Mouse (Mus musculus): ENCODE measurements around the gene Neil3. TPM values are rescaled to one million over a fixed set of nuclear protein-coding genes. Genes with fewer than 3 reads are reported as not detected.

The Neil3 gene
- under 1 TPM; 0.24 to 0.85 TPM for total RNA-seq (2021)
- long read RNA-seq, experiment 1, partial matches to known transcripts = 0 of 1 reads
- long read RNA-seq, experiment 1, other reads (novel, unspliced or antisense) = 0 of 1 reads
- long read RNA-seq, experiment 2, partial matches to known transcripts = 0 of 1 reads
- long read RNA-seq, experiment 2, other reads (novel, unspliced or antisense) = 0 of 1 reads

DNA sequence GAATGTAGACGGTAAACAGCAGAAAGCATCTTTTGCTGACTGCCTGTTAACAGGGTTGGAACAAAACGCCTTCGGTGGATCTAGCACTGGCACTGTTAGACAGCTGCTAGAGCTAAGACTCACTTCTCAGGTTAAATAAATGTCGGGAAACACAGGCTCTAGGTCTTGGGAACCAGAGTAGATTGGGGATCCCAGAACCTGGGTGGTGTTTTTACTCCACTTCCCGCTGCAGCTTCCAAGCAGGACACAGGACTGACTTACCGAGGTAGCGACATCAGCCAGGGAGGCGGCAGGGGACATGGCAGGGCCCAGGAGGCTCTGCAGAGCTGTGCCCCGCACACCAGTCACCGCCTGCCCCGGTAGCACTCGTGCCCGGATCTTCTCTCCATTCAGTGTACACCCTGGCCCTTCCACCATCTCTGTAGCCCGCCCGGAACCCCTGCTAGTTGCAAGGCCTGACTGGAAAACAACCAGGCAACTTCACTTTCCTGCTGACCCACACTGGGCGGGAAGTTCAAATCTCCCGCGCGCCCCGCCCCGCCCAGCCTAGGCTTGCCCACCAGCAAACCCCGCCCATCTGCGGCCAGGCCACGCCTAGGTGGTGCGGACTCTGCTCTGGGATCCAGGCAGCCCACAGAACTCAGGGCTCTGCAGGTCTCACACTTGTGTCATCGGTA, at the start of gene Neil3:
Neil3 (minus strand) TSS at position 571 of the 677 bp plus-strand sequence.
- intact Hi-C loops (cut with DNase I) = no loop called here
- DNase-seq (ENCODE audit: low spot score in 2 of 2) = peak; percentile 15 to 31

GRCm38 (mm10) chr8:53680846-53681245, 42.0 kb upstream of the Neil3 start:
- intact Hi-C loops (cut with DNase I) = loop anchor here (10.0 kb wide), 1 partner anchor 814 kb away; no protein-coding TSS in a partner anchor

DNA sequence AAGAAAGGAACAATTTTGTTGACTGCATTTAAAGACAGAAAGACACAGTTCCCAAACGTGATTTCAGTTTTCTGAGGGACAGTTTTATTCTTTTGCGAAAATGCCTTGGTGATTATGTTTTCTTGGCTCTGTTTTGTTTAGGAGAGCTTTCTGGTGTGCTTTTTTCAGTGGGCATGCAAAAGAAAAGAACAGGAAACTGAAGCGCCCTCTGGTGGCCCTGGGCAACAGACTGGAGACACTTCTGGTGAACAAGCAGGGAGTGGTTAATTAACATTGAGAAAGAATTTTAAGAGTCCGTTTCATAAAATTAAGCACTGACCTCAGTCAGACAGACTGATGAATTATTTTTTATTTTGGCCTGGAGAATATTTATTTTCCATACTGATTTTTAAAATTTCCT, 25.1 kb upstream of the Neil3 start:
- intact Hi-C loops (cut with DNase I) = no loop called here
- DNase-seq (ENCODE audit: low spot score in 2 of 2) = peak; percentile 53 to 72

More at GRCm38 (mm10) chr8:53680846-53681245, 42.0 kb upstream of the Neil3 start:
- DNase-seq (ENCODE audit: low spot score in 2 of 2) = peak; percentile 69 to 80

- DNase-seq (ENCODE audit: low spot score in 2 of 2) = no peak
- intact Hi-C loops (cut with DNase I) = no loop called here
Observed at GRCm38 (mm10) chr8:53661436-53661835, 22.6 kb upstream of the Neil3 start.

DNA sequence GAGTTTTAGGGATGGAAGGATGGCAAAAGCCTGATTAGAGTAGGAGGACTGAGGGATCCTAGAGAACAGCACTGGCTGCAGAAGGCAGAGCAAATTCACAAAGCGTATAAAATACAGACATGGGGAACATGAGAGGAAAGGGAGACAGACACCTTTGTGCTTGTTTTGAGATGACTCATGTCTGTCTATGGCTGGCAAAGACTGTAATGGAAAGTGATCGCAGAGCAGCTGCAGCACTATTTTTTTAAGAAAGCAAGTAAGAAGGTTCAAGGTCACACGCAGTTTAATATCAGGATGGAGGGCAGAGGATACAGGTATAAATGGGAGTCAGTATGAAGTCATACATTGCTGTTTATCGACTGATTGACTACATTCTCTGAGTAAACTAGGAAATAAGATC, 8.2 kb downstream of the Neil3 start:
- no peak for DNase-seq (ENCODE audit: low spot score in 2 of 2)
- intact Hi-C loops (cut with DNase I) = no loop called here

DNA sequence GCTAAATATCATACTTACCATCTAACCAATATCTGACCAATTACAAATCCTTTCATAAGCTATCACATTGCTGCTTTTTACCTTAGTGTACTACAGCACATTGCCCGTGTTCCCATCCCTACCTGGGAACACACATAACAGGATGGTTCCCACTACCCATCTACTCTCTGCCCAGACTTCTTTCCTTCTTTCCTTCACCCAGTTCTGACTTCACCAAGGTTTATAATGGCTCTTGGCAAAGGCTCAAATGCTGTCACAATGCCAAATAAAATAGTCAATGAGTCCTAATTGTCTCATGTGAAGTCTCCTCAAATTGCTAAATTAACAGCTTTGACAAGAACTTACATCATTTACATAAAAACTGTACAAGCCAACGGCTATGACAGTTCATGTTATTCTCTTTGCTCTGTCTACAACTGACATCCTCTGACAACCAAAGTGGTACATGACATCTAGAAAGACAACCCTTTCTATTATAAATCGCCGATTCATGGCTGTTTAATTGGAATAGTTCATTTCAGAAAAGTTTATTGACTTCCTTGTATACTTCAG, 9.9 kb downstream of the Neil3 start:
- intact Hi-C loops (cut with DNase I) = no loop called here
- DNase-seq (ENCODE audit: low spot score in 2 of 2) = no peak

DNA sequence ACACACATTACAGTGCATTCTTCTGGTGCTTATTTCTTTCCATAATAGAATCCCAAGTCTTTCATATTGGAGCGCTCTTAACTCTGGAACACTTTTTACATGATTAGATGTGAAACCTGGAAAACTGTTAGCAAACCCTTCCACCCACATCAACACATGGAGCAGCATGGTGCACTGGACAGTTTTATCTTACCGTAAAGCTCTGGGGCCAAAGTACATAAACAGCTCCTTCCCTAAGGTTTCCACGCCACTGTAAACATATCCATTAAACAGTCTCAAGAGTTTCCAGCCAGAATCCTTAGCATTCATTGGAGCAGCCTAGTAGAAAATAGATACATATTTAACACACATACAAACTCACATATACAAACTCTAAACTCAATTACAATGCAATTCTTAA, 15.4 kb downstream of the Neil3 start:
- DNase-seq (ENCODE audit: low spot score in 2 of 2) = no peak
- intact Hi-C loops (cut with DNase I) = no loop called here

DNA sequence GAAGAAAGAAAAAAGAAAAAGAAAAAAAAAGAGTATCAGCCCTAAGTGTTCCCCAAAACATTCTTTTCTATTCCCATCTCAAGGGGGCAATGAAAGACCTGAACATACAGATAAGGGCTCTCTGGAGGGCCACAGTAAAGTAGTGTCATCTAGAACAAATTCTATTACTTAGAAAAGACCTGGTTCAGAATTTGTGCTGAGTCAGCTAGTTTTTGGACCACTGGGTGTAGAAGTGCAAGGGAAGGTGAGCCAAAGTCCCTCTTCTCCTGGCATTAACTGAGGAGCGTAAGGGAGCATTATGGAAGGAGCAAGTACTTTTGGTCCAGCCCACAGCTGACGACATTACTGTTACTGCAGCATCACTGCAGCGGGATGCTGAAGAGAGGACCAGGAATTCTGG, 19.7 kb downstream of the Neil3 start:
- DNase-seq (ENCODE audit: low spot score in 2 of 2) = no peak
- intact Hi-C loops (cut with DNase I) = no loop called here

DNA sequence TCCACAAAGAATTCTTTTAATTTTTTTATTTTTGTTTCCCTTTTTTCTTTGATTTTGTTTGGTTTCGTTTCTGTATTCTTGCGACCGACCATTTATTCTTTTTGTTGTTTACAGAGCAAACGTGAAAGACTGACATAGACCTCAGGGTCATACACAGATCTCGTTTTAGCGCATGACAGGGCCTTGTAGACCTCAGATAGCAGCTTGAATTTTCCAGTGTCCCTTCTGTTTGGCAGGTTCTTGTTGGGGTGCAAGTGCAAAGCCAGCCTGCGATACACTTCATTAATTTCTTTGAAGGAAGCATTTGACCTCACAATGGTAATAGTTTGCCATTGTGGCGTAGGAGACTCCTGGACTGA, 24.6 kb downstream of the Neil3 start:
- intact Hi-C loops (cut with DNase I) = no loop called here
- no peak for DNase-seq (ENCODE audit: low spot score in 2 of 2)

GRCm38 (mm10) chr8:53613577-53614287, 25.1 kb downstream of the Neil3 start:
- intact Hi-C loops (cut with DNase I) = no loop called here
- DNase-seq (ENCODE audit: low spot score in 2 of 2) = no peak

DNA sequence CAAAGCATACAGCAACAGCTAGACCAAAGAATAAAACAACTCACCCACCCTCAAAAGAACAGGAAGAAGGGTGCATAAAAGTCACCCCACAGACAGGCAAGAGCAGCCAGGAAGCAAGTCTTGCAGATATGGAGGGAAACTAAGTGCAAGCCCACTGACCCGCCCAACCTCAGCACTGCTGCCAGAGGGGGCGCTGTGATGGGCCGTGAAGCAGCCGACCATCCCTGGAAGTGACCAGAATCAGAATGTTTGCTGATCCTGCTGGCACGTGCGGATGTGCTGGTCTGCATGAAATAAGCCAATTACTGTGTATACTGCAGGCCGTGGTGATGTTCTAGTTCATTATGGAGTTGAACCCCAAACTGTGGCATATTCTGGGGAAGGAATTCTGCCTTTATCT, 26.6 kb downstream of the Neil3 start:
- intact Hi-C loops (cut with DNase I) = no loop called here
- DNase-seq (ENCODE audit: low spot score in 2 of 2) = no peak

GRCm38 (mm10) chr8:53607040-53607439, 31.8 kb downstream of the Neil3 start:
- intact Hi-C loops (cut with DNase I) = no loop called here
- DNase-seq (ENCODE audit: low spot score in 2 of 2) = peak in 1 of 2 experiments; percentile 8

DNA sequence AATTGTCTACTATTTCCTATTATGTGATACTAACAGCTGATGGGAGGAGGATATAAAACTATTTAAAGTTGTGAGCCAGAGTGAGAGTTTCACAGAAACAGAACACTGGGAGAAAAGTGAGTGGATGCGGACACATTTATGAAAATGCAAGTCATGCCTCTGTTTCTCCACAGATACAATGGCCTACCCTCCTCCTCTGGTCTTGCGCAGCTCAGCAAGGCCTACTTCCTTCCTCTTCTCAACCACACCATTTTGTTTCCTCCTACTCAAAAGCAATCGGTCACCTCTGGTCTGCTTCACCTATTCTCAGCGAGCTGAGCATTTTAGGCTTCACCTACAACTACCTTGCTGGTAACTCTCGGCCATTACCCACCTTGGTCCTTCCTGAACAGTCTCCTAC, 34.0 kb downstream of the Neil3 start:
- DNase-seq (ENCODE audit: low spot score in 2 of 2) = no peak
- intact Hi-C loops (cut with DNase I) = no loop called here

- DNase-seq (ENCODE audit: low spot score in 2 of 2) = no peak
- intact Hi-C loops (cut with DNase I) = no loop called here
Observed at GRCm38 (mm10) chr8:53603672-53604071, 35.2 kb downstream of the Neil3 start.

GRCm38 (mm10) chr8:53600826-53601225, 38.0 kb downstream of the Neil3 start:
- no peak for DNase-seq (ENCODE audit: low spot score in 2 of 2)
- intact Hi-C loops (cut with DNase I) = no loop called here

GRCm38 (mm10) chr8:53600025-53600811, 38.6 kb downstream of the Neil3 start:
- intact Hi-C loops (cut with DNase I) = no loop called here
- DNase-seq (ENCODE audit: low spot score in 2 of 2) = no peak

DNA sequence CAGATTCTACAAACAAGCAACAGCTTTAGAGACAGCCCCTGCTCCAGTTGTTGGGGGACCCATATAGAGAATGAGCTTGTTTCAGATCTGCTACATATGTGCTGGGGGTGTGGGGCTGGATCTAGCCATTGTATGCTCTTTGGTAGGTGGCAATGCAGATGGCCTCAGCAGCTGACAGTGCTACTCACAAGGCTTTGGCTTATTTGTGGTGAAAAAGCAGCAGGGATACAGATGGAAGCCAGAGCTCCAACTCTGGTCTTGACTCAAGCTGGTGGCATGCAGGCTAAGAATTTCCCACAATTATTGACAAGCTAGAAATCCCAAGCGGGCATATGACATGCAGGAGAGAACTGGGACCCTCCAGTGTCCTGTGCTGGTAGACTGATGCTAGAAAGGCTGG, 40.8 kb downstream of the Neil3 start:
- intact Hi-C loops (cut with DNase I) = no loop called here
- no peak for DNase-seq (ENCODE audit: low spot score in 2 of 2)

GRCm38 (mm10) chr8:53591777-53592176, 47.1 kb downstream of the Neil3 start:
- intact Hi-C loops (cut with DNase I) = no loop called here
- DNase-seq (ENCODE audit: low spot score in 2 of 2) = no peak

- DNase-seq (ENCODE audit: low spot score in 2 of 2) = no peak
- intact Hi-C loops (cut with DNase I) = no loop called here
Observed at GRCm38 (mm10) chr8:53573600-53573999, 65.3 kb downstream of the Neil3 start.

GRCm38 (mm10) chr8:53566223-53566622, 72.6 kb downstream of the Neil3 start:
- intact Hi-C loops (cut with DNase I) = no loop called here
- DNase-seq (ENCODE audit: low spot score in 2 of 2) = no peak
